Mouse (Mus musculus): Measurements from ENCODE around the gene Hist3h2ba. TPM values are rescaled to one million over a fixed set of nuclear protein-coding genes. Genes with fewer than 3 reads are reported as not detected.
A peak's percentile ranks its signal among the peaks of the same experiment; 100 is the strongest.
"Not testable (repeated sequence)": the region's sequence is repeated elsewhere in the genome, so short reads cannot be mapped to it uniquely, and the experiment has no call there.

Hist3h2ba gene
- total RNA-seq, 2 experiments from 2014 or later, result 7.3 to 8.0 TPM

GRCm38 (mm10) chr11:58938322-58939087 lies 10.2 kb upstream of the Hist3h2ba start, which contains the start of gene Rnf187:
TSS of gene Rnf187 (minus strand) at chr11:58938916.
- peak; percentile 89 for DNase-seq

- no peak for DNase-seq
These were observed 9.7 kb upstream of the Hist3h2ba start for GRCm38 (mm10) chr11:58939088-58939439.

GRCm38 (mm10) chr11:58944136-58944535 lies 4.6 kb upstream of the Hist3h2ba start:
- no peak for DNase-seq

- no peak for DNase-seq
These were observed 1.4 kb upstream of the Hist3h2ba start for GRCm38 (mm10) chr11:58947306-58947705.

GRCm38 (mm10) chr11:58947798-58948528 lies 757 bp upstream of the Hist3h2ba start:
- no peak for DNase-seq

GRCm38 (mm10) chr11:58949480-58950431 lies 1.0 kb downstream of the Hist3h2ba start:
- no peak for DNase-seq

- no peak for DNase-seq
These were observed 2.5 kb downstream of the Hist3h2ba start for GRCm38 (mm10) chr11:58951210-58951609.

GRCm38 (mm10) chr11:58953351-58954169 lies 4.8 kb downstream of the Hist3h2ba start:
- DNase-seq, result no peak

- not testable (repeated sequence) for DNase-seq
These were observed 5.4 kb downstream of the Hist3h2ba start for GRCm38 (mm10) chr11:58954170-58954419.

GRCm38 (mm10) chr11:58954420-58955142 lies 5.9 kb downstream of the Hist3h2ba start, which contains the start of the genes Hist3h2a and Trim17:
TSS of gene Hist3h2a (plus strand) at chr11:58954685.
TSS of gene Trim17 (plus strand) at chr11:58954685.
- DNase-seq, result peak; percentile 80

GRCm38 (mm10) chr11:58955143-58955867 lies 6.6 kb downstream of the Hist3h2ba start:
- DNase-seq, result no peak

GRCm38 (mm10) chr11:58955868-58956257 lies 7.1 kb downstream of the Hist3h2ba start:
- no peak for DNase-seq

GRCm38 (mm10) chr11:58957226-58957914 lies 8.7 kb downstream of the Hist3h2ba start:
- DNase-seq, result no peak

GRCm38 (mm10) chr11:58958536-58958935 lies 9.8 kb downstream of the Hist3h2ba start:
- no peak for DNase-seq

GRCm38 (mm10) chr11:58959186-58959825 lies 10.6 kb downstream of the Hist3h2ba start:
- no peak for DNase-seq

GRCm38 (mm10) chr11:58959921-58960465 lies 11.3 kb downstream of the Hist3h2ba start:
- DNase-seq, result peak; percentile 63

GRCm38 (mm10) chr11:58961364-58962177 lies 12.9 kb downstream of the Hist3h2ba start:
- DNase-seq, result no peak

- no peak for DNase-seq
These were observed 14.8 kb downstream of the Hist3h2ba start for GRCm38 (mm10) chr11:58963543-58963942.

Measured in gastrocnemius, postnatal 10 days (tissue).